Mouse (Mus musculus): ENCODE measurements around the gene Samd9l. TPM values are rescaled to one million over a fixed set of nuclear protein-coding genes. Genes with fewer than 3 reads are reported as not detected.
"Not testable (repeated sequence)": the region's sequence is repeated elsewhere in the genome, so short reads cannot be mapped to it uniquely, and the experiment has no call there.

Samd9l gene
- 1 to 10 TPM; 3.4 to 4.3 TPM for total RNA-seq (2021)

- intact Hi-C loops (cut with DNase I): not testable (repeated sequence)
These were observed at the start of gene Samd9l for GRCm38 (mm10) chr6:3399340-3400068. Gene Samd9l (minus strand): TSS chr6:3399572.

DNA sequence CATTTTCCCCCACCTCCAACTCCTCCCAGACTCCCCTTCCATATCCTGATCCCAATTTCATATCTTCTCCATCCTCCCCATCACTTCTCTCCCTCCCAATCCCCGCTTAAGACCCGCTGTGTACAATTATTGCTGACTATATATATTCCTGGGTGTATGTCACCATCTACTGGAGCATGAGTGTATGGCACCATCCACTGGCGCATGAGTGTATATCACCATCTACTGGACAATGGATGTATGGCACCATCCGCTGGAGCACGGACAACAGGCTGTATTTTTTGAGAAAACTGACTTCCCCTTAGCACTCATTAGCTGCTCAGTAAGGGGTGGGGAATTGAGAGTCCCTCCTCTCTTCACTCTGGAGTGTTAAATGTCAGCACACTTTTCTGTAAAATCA is 48.0 kb upstream of the Samd9l start:
- peak; percentile 78 to 79 for DNase-seq (ENCODE audit: low spot score in 2 of 2)
- intact Hi-C loops (cut with DNase I): loop anchor here (2.0 kb wide), 1 partner anchor 45 kb away; no protein-coding TSS in a partner anchor

More at GRCm38 (mm10) chr6:3399340-3400068, at the start of gene Samd9l:
- DNase-seq (ENCODE audit: low spot score in 2 of 2): peak; percentile 69 to 74

GRCm38 (mm10) chr6:3443905-3444304 is 44.5 kb upstream of the Samd9l start:
- no peak for DNase-seq (ENCODE audit: low spot score in 2 of 2)
- intact Hi-C loops (cut with DNase I): no loop called here

DNA sequence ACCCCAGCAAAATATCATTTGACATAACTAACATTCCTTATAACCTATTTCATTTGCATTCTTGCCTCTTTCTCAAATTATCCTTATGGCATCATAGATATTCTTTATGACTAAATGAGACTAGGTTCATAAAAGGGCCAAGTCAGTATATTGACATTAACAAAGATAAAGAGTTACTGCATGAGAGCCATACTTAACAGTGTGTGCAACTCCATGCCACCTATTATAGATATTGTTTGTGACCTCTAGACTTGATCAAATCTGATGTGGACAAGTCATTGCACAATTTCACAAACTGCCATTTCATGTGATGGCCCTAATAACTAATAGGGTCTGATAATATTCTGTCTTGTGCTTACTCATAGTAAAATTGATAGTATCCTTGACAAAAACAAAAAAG is 36.7 kb upstream of the Samd9l start:
- intact Hi-C loops (cut with DNase I): no loop called here

DNA sequence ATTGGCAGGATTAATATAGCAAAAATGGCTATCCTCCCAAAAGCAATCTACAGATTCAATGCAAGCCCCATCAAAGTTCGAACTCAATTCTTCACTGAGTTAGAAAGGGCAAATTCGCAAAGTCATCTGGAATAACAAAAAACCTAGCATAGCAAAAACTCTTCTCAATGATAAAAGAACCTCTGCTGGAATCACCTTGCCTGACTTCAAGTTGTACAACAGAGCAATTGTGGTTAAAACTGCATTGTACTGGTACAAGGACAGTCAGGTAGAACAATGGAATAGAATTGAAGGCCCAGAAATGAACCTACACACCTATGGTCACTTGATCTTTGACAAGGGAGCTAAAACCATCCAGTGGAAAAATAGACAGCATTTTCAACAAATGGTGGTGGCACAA is 31.6 kb upstream of the Samd9l start:
- intact Hi-C loops (cut with DNase I): not testable (repeated sequence)

More for the DNA sequence above, 36.7 kb upstream of the Samd9l start:
- no peak for DNase-seq (ENCODE audit: low spot score in 2 of 2)

GRCm38 (mm10) chr6:3427047-3427446 is 27.7 kb upstream of the Samd9l start:
- DNase-seq (ENCODE audit: low spot score in 2 of 2): no peak
- intact Hi-C loops (cut with DNase I): loop anchor here (1.0 kb wide), 1 partner anchor 38 kb away; no protein-coding TSS in a partner anchor

More for the DNA sequence above, 31.6 kb upstream of the Samd9l start:
- not testable (repeated sequence) for DNase-seq (ENCODE audit: low spot score in 2 of 2)

- DNase-seq (ENCODE audit: low spot score in 2 of 2); intact Hi-C loops (cut with DNase I): not testable (repeated sequence)
These were observed 26.0 kb upstream of the Samd9l start for GRCm38 (mm10) chr6:3425333-3425732.

DNA sequence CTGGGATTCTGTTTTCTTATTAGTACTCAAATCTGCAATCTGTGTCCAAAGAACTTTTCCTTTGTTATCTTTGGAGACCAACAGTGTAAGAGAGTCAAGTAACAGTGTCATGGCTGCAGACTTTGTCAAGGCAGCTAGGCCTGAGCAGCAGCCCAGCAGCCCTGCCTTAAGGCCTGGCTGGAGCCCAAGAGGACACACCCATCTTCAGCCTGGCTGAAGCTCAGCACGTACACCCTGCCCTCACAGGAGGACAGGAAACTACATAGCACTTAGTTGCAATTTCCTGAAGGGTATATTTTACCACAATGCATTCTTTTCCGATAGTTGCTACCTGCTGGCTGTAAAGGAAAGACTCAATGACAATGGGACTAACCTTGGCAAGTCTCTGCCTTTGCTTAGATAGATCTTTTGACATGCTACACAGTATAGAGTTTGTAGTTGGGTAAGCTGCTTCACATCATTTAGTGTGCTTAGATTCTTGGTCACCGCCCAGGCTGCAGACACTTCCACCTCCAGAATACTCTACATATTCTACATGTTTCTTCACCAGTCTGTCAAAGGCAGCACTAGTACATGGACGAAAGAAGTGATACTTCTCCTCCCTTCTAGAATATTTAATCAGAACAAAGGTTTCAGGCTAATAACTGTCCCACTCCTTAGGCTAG is 25.4 kb upstream of the Samd9l start:
- intact Hi-C loops (cut with DNase I); DNase-seq (ENCODE audit: low spot score in 2 of 2): not testable (repeated sequence)

- intact Hi-C loops (cut with DNase I); DNase-seq (ENCODE audit: low spot score in 2 of 2): not testable (repeated sequence)
These were observed 2.0 kb downstream of the Samd9l start for GRCm38 (mm10) chr6:3397182-3397906.

DNA sequence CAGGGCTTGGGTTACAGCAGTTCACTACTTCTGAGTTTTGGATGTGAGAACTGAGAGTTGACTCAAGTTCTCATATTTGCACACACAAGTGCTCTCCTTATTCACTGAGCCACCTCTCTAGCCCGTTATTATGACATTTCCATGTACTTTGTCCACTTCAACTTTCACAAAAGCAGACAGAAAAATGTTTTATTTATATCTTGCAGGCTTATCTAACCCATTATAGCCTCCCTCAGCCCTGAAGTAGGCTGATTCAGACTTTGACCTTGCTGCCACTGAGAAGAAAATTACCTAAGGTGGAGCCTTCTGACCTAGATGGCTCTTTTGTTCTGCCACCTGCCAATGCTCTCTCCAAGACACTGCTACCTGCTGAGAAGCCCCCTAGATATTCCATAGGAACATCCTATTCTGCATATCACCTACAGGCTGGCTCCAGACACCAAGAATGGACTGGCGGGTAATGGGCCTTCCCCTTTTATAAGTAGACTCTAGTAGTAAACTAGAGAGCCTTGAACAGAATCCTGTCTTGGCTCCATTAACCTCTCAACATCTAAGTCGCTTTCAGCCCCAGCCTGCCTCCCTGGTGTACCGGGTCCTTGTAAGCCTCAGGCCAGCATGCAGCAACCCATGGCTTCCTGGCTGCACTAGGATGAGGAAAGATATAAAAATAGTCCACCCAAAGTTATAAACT is 3.3 kb downstream of the Samd9l start:
- DNase-seq (ENCODE audit: low spot score in 2 of 2); intact Hi-C loops (cut with DNase I): not testable (repeated sequence)

GRCm38 (mm10) chr6:3389995-3390394 is 9.4 kb downstream of the Samd9l start:
- DNase-seq (ENCODE audit: low spot score in 2 of 2): no peak
- intact Hi-C loops (cut with DNase I): loop anchor here (1.0 kb wide), 1 partner anchor 37 kb away; no protein-coding TSS in a partner anchor

DNA sequence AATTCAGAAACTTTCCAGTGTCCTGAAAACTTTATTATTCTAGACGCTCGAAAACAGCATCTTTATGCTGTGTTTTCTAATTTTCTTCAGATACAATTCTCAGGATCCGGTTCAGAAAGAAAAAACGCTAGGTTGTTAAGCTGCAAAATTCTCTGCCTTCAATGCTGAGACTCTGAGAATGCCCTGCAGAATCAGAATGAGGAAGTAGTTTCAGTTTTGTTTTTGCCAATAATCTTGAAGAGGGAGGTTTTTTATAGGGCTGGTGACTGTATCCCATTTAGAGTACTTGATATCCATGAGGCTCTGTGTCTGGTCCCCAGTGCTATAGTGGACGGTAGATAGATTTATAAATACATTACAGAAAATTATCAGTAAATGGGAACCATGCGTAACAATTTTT is 12.8 kb downstream of the Samd9l start:
- intact Hi-C loops (cut with DNase I): no loop called here
- DNase-seq (ENCODE audit: low spot score in 2 of 2): no peak

- intact Hi-C loops (cut with DNase I); DNase-seq (ENCODE audit: low spot score in 2 of 2): not testable (repeated sequence)
These were observed 14.6 kb downstream of the Samd9l start for GRCm38 (mm10) chr6:3384816-3385215.

GRCm38 (mm10) chr6:3384115-3384791 is 15.1 kb downstream of the Samd9l start:
- DNase-seq (ENCODE audit: low spot score in 2 of 2); intact Hi-C loops (cut with DNase I): not testable (repeated sequence)

GRCm38 (mm10) chr6:3379146-3379545 is 20.2 kb downstream of the Samd9l start:
- intact Hi-C loops (cut with DNase I): no loop called here
- DNase-seq (ENCODE audit: low spot score in 2 of 2): no peak

DNA sequence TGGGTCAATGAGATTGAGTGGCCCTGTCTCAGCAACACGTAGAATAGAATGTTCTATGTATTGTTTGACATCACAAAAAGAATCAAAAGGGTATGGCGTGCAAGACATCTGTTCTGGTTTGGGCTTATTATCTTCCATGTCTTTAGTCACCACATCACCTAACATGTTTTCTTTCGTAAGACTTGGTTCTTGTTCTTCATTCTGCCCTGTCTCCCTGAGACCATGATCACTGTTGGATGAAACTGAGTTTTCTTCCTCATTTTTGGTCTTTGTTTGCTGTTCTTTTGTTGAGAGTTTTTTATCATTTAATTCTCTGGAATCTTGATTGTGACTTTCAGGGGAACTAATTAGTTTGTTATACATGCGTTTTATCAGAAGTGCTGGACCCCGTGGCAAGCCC is 22.7 kb downstream of the Samd9l start:
- DNase-seq (ENCODE audit: low spot score in 2 of 2): no peak

GRCm38 (mm10) chr6:3369527-3369926 is 29.8 kb downstream of the Samd9l start:
- intact Hi-C loops (cut with DNase I): no loop called here
- no peak for DNase-seq (ENCODE audit: low spot score in 2 of 2)

More for the DNA sequence above, 22.7 kb downstream of the Samd9l start:
- intact Hi-C loops (cut with DNase I): no loop called here

DNA sequence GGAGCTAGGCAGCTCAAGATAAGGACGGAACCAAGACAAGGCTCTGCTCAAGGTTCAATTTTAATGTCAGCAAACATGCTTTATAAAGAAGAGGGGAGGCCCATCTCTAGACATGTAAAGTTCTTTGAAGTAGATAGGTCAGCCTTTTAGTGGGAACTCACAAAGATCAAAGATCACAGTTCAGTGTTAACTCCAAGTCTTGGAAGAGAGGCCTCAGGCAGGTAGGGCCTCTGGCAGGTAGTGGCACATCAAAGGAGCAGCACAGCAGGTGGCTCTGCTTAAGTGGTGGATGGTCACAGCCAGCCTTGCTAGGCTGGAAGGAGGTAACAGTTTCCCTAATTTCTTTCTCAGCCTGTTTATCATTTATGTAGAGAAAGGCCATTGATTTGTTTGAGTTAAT is 33.8 kb downstream of the Samd9l start:
- intact Hi-C loops (cut with DNase I); DNase-seq (ENCODE audit: low spot score in 2 of 2): not testable (repeated sequence)

All from left cerebral cortex, postnatal 25 days (tissue).